Mouse (Mus musculus) kidney, adult 2 months (tissue): Measurements from ENCODE around the gene Tpp2.

Source experiments
- CTCF ChIP-seq: fragments of 200-500 bp; conservative IDR thresholded peaks from 2 replicates; pipeline ENCODE4 v1.5.1; 2011; ENCODE audit warnings: low read depth, mild to moderate bottlenecking, control low read depth, low read length, moderate library complexity, mixed read lengths; ENCODE audit not compliant: insufficient read depth, insufficient read length
- POLR2A ChIP-seq: fragments of 200-500 bp; IDR thresholded peaks from one replicate; pipeline ENCODE4 v1.6.1; 2011; ENCODE audit warnings: low read depth, low read length, control low read depth

GRCm38 (mm10) chr1:43902855-43903254 is 30.6 kb upstream of the Tpp2 start:
- peak; percentile 32 for TF ChIP-seq CTCF
- no peak for TF ChIP-seq POLR2A
